Mouse (Mus musculus) kidney, adult 2 months (tissue): ENCODE results near the gene Dgki. TPM values are rescaled to one million over a fixed set of nuclear protein-coding genes. Genes with fewer than 3 reads are reported as not detected.

Experiments used
- DNase-seq: peaks from one replicate; pipeline ENCODE4 v3.0.0; 2021
- H3K27ac ChIP-seq: fragments of 200-500 bp; 2 replicates; pipeline ENCODE4 v1.5.1; 2012; ENCODE audit warnings: low read depth, low read length, control low read depth, inconsistent platforms; ENCODE audit not compliant: insufficient read depth
- H3K27me3 ChIP-seq: fragments of 200-500 bp; replicated peaks from 2 replicates; pipeline ENCODE4 v1.6.1; 2012; ENCODE audit warnings: mild to moderate bottlenecking, moderate library complexity, low read length, inconsistent platforms; ENCODE audit not compliant: control insufficient read depth, insufficient read depth
- H3K36me3 ChIP-seq: fragments of 200-500 bp; 2 replicates; pipeline ENCODE4 v1.6.1; 2012; ENCODE audit warnings: mild to moderate bottlenecking, moderate library complexity, low read length, inconsistent platforms; ENCODE audit not compliant: control insufficient read depth, insufficient read depth
- H3K4me1 ChIP-seq: fragments of 200-500 bp; 2 replicates; pipeline ENCODE4 v1.6.1; 2011; ENCODE audit warnings: low read length; ENCODE audit not compliant: control insufficient read depth, insufficient read depth
- H3K4me3 ChIP-seq: fragments of 200-500 bp; 2 replicates; pipeline ENCODE4 v1.5.1; 2011; ENCODE audit warnings: mild to moderate bottlenecking, low read depth, low read length, control low read depth; ENCODE audit not compliant: insufficient read depth
- CTCF ChIP-seq: fragments of 200-500 bp; conservative IDR thresholded peaks from 2 replicates; pipeline ENCODE4 v1.5.1; 2011; ENCODE audit warnings: low read depth, mild to moderate bottlenecking, control low read depth, low read length, moderate library complexity, mixed read lengths; ENCODE audit not compliant: insufficient read depth, insufficient read length
- POLR2A ChIP-seq: fragments of 200-500 bp; IDR thresholded peaks from one replicate; pipeline ENCODE4 v1.6.1; 2011; ENCODE audit warnings: low read depth, low read length, control low read depth
- WGBS: fragments of 180-500 bp; shearing (Covaris S2); methylation state at CpG from one replicate; pipeline ENCODE4 v1.1.7; 2018; 5-methylcytosine and 5-hydroxymethylcytosine counted together
- polyA plus RNA-seq: library from polyadenylated mRNA; depleted of rRNA; stranded (reverse); fragments of >200 nt; gene quantifications from 2 replicates; pipeline ENCODE4 v1.2.3, GENCODE M21; 2012

Dgki gene
- polyA plus RNA-seq, 1 experiment = 0.05 TPM

DNA sequence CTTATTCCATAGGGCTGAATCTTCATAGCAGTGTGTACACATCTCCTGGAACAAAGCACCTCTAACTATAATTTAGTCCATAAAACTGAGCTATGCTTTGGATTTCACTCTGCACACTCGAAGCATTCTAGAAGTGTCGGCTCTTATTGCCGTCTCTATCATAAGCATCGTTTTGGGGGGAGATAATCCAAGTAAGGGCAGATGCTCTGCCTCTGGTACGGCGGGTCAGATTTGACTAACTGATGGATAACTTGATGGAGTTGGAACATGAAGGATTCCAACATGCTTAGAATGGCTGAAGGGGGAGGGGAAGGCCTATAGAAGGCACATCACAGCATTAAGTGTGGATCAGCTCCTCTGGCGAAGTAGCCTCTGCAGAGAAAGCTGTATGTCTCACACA is 242.4 kb downstream of the Dgki start:
- WGBS = 96% methylated on average over 7 of the region's 7 CpGs
- DNase-seq = no peak
- TF ChIP-seq POLR2A (no peak), CTCF (no peak)
- Histone ChIP-seq H3K27me3 (no peaks in the 10 kb centered on the region), H3K4me1 (peaks cover 4% of the 10 kb centered on the region; the same call in 1 of the 2 replicates), H3K36me3 (no peaks in the 10 kb centered on the region), H3K27ac (no peak overlapping the region), H3K4me3 (no peak overlapping the region)

- Histone ChIP-seq H3K36me3 (no peaks in the 10 kb centered on the region), H3K27ac (no peak overlapping the region), H3K4me1 (peaks cover 4% of the 10 kb centered on the region; the same call in 1 of the 2 replicates), H3K4me3 (no peak overlapping the region), H3K27me3 (no peaks in the 10 kb centered on the region)
- TF ChIP-seq CTCF (no peak), POLR2A (no peak)
- 92% methylated on average over 3 of the region's 3 CpGs for WGBS
- no peak for DNase-seq
These were observed 244.3 kb downstream of the Dgki start for GRCm38 (mm10) chr6:37055634-37056033.

DNA sequence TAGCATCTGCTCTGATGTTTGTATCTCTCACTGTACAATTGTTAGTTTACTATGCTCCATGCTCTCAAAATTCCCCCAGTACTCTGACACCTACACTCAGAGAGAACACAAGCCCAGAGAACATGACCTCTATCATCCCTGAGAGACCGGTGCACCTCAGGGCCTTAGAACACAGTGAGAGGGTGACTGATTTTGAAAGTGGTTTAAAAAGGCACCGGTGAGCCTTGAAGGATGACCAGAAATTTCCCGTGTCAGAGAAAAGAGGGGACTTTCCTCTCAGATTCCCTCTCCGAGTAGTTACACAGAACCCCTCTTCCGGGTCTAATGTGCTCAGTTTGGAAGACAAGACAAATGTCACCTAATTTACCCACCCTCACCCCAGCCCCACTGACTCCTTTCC is 244.9 kb downstream of the Dgki start:
- Histone ChIP-seq H3K36me3 (no peaks in the 10 kb centered on the region), H3K27ac (no peak overlapping the region), H3K4me3 (no peak overlapping the region), H3K4me1 (peaks cover 4% of the 10 kb centered on the region; the same call in 1 of the 2 replicates), H3K27me3 (no peaks in the 10 kb centered on the region)
- no peak for DNase-seq
- TF ChIP-seq POLR2A (no peak), CTCF (no peak)
- 68% methylated on average over 5 of the region's 5 CpGs for WGBS

- H3K36me3 ChIP-seq = no peaks in the 10 kb centered on the region
- H3K27me3 ChIP-seq = no peaks in the 10 kb centered on the region
- peaks cover 4% of the 10 kb centered on the region; the same call in 1 of the 2 replicates for H3K4me1 ChIP-seq
- peak; percentile 39; the same call in 1 of the 2 replicates for TF ChIP-seq CTCF
- no peak for TF ChIP-seq POLR2A
- H3K4me3 ChIP-seq = no peak overlapping the region
- DNase-seq = peak; percentile 49
- H3K27ac ChIP-seq = no peak overlapping the region
- 41% methylated on average over 6 of the region's 6 CpGs for WGBS
These were observed 245.5 kb downstream of the Dgki start for GRCm38 (mm10) chr6:37054435-37055020.

GRCm38 (mm10) chr6:37053411-37053810 is 246.6 kb downstream of the Dgki start:
- H3K27ac ChIP-seq = no peak overlapping the region
- no peak overlapping the region for H3K4me3 ChIP-seq
- TF ChIP-seq POLR2A (no peak), CTCF (no peak)
- peaks cover 4% of the 10 kb centered on the region; the same call in 1 of the 2 replicates for H3K4me1 ChIP-seq
- no peaks in the 10 kb centered on the region for H3K36me3 ChIP-seq
- WGBS = 38% methylated on average over 2 of the region's 2 CpGs
- no peaks in the 10 kb centered on the region for H3K27me3 ChIP-seq
- peak; percentile 79 for DNase-seq

DNA sequence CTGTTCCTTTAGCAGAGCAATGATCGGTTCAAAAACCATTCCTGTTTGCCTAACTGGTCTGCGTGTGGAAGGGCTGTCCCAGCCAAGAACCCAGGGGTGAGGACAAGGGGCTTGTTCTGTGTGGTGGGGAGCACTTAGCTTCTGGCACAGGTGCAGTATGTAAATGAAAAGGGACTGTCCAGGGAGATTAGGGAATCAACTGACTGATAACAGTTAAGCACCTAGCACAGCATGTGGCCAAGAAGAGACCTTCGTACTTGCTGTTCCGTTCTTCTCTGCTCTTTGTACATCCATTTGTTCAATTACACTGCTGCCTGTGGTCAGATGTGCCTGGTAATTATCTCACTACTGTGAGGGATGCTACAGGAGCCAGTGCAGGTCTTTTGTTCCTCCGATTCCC is 248.3 kb downstream of the Dgki start:
- Histone ChIP-seq H3K4me3 (no peak overlapping the region), H3K27ac (no peak overlapping the region), H3K27me3 (no peaks in the 10 kb centered on the region), H3K36me3 (no peaks in the 10 kb centered on the region), H3K4me1 (peaks cover 4% of the 10 kb centered on the region; the same call in 1 of the 2 replicates)
- DNase-seq = no peak
- 66% methylated on average over 5 of the region's 5 CpGs for WGBS
- TF ChIP-seq POLR2A (no peak), CTCF (no peak)

GRCm38 (mm10) chr6:37051150-37051549 is 248.8 kb downstream of the Dgki start:
- Histone ChIP-seq H3K4me3 (no peak overlapping the region), H3K4me1 (peaks cover 4% of the 10 kb centered on the region; the same call in 1 of the 2 replicates), H3K27me3 (no peaks in the 10 kb centered on the region), H3K36me3 (no peaks in the 10 kb centered on the region), H3K27ac (no peak overlapping the region)
- 96% methylated on average over 1 of the region's 1 CpGs for WGBS
- no peak for DNase-seq
- TF ChIP-seq POLR2A (no peak), CTCF (no peak)
